Mouse (Mus musculus): ENCODE measurements around the gene Stoml1.

DNA sequence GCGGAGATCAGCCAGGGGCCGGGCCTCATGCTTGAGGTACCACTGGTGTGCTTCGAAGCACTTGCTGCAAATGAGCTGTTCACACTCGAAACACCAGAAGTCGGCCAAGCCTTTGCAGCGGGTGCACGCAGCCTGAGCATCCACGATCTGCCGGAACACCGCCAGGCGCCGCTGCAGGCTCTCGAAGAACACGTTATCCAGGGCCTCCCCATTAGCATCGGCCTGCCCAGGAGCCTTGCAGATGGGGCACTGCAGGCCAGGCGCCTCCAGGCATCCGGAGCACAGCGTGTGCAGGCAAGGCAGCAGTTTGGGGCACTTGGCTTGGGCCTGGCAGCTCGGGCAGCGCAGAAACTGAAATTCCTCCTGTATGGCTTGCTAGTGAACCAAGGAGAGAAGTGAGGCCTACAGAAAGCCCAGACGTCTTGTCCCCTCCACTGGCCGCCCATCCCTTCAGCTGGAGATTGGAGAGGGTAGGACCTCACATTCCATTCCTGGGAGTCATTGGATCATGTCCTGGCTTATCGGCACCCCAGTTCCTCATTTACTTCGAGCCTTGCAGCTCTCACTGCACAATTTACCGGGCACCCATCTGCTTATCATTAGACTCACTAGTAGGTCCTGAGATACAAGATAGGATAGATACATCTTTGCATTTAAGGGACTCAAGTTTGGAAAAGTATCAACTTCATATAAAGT lies 5.8 kb upstream of the Stoml1 start:
- TF ChIP-seq POLR2A (IDR thresholded peaks at IDR 0.05; ENCODE audit: low read depth, low read length) (peak; percentile 7; the same call in 1 of the 2 replicates), CTCF (IDR thresholded peaks at IDR 0.05; ENCODE audit: extremely low read depth, insufficient read depth, insufficient read length, insufficient replicate concordance) (peak; percentile 80; the same call in 1 of the 2 replicates)

Measured in spleen, adult 2 months (tissue).